Mouse (Mus musculus): ENCODE results near the gene Pcsk6.

- TF ChIP-seq POLR2A (IDR thresholded peaks at IDR 0.05; ENCODE audit: control insufficient read depth in 1 of 2, insufficient read depth in 1 of 2, low read depth in 1 of 2, low read length in 2 of 2, poor library complexity in 1 of 2) = no peak
- TF ChIP-seq ZKSCAN1 (IDR thresholded peaks at IDR 0.05; ENCODE audit: low read depth, low read length) = no peak
- no peak for TF ChIP-seq CTCF (IDR thresholded peaks at IDR 0.05 in 2 of 3, conservative IDR thresholded peaks at IDR 0.05 in 1 of 3; ENCODE audit: control insufficient read depth in 1 of 3, insufficient read depth in 1 of 3, low read depth in 2 of 3, low read length in 3 of 3, poor library complexity in 1 of 3, severe bottlenecking in 1 of 3)
- TF ChIP-seq E2F4 (IDR thresholded peaks at IDR 0.05; ENCODE audit: borderline replicate concordance, low read depth, low read length) = no peak
- TF ChIP-seq KAT2A (conservative IDR thresholded peaks at IDR 0.05; ENCODE audit: low read depth, low read length) = no peak
- TF ChIP-seq MYC (IDR thresholded peaks at IDR 0.05; ENCODE audit: low read depth, low read length) = no peak
- TF ChIP-seq ZC3H11A (IDR thresholded peaks at IDR 0.05; ENCODE audit: low read depth, low read length) = no peak
- no peak for TF ChIP-seq RCOR1 (IDR thresholded peaks at IDR 0.05; ENCODE audit: low read depth, low read length)
- TF ChIP-seq EP300 (IDR thresholded peaks at IDR 0.05; ENCODE audit: low read depth in 1 of 2, low read length in 2 of 2) = no peak
- no peak for TF ChIP-seq ZMIZ1 (IDR thresholded peaks at IDR 0.05; ENCODE audit: low read depth, low read length)
Measured at GRCm38 (mm10) chr7:65955304-65956220, 94.0 kb downstream of the Pcsk6 start.
